Mouse (Mus musculus) neural tube, embryonic 14.5 days (tissue): Measurements from ENCODE around the gene Tspan32. TPM values are rescaled to one million over a fixed set of nuclear protein-coding genes. Genes with fewer than 3 reads are reported as not detected.

ENCODE experiments used
- ATAC-seq: fragments of 200-750 bp; cut with Nextera tagmentation; 2 replicates; pipeline ENCODE4 v1.8.0; 2017; ENCODE audit warnings: low read depth, mild to moderate bottlenecking, moderate TSS enrichment, moderate library complexity
- H3K27ac ChIP-seq: fragments of 300-500 bp; sonication (generic); 2 replicates; pipeline ENCODE4 v1.5.1; 2014; ENCODE audit warnings: low read depth, mild to moderate bottlenecking, control low read depth, low read length, moderate library complexity, mixed read lengths
- H3K27me3 ChIP-seq: fragments of 300-500 bp; sonication (generic); 2 replicates; pipeline ENCODE4 v1.6.1; 2014; ENCODE audit warnings: low read length; ENCODE audit not compliant: control insufficient read depth, insufficient read depth
- H3K36me3 ChIP-seq: fragments of 300-500 bp; sonication (generic); 2 replicates; pipeline ENCODE4 v1.6.1; 2014; ENCODE audit warnings: low read length, mixed read lengths; ENCODE audit not compliant: control insufficient read depth, insufficient read depth
- H3K4me1 ChIP-seq: fragments of 300-500 bp; sonication (generic); 2 replicates; pipeline ENCODE4 v1.6.1; 2014; ENCODE audit warnings: low read length; ENCODE audit not compliant: control insufficient read depth, insufficient read depth
- H3K4me2 ChIP-seq: fragments of 300-500 bp; sonication (generic); 2 replicates; pipeline ENCODE4 v1.6.1; 2014; ENCODE audit warnings: mild to moderate bottlenecking, low read depth, low read length, control low read depth
- H3K4me3 ChIP-seq: fragments of 300-500 bp; sonication (generic); 2 replicates; pipeline ENCODE4 v1.5.1; 2014; ENCODE audit warnings: low read depth, low read length, control low read depth, mixed read lengths
- H3K9ac ChIP-seq: fragments of 300-500 bp; sonication (generic); replicated peaks from 2 replicates; pipeline ENCODE4 v1.6.1; 2014; ENCODE audit warnings: low read depth, mild to moderate bottlenecking, control low read depth, low read length, mixed read lengths
- H3K9me3 ChIP-seq: fragments of 300-500 bp; sonication (generic); 2 replicates; pipeline ENCODE4 v1.6.1; 2016; ENCODE audit warnings: low read length; ENCODE audit not compliant: control insufficient read depth
- WGBS: fragments of 180-500 bp; shearing (Covaris S2); extraction: QIAGEN DNeasy Blood & Tissue Kit; methylation state at CpG from one replicate; pipeline ENCODE4 v1.1.7; 2014; 5-methylcytosine and 5-hydroxymethylcytosine counted together
- polyA plus RNA-seq: library from polyadenylated mRNA; unstranded; fragments of >200 nt; fragmentation: Nextera tagmentation; extraction: Ambion mirVana; gene quantifications from 2 replicates; pipeline ENCODE4 v1.2.1, GENCODE M21; 2014

Tspan32 gene
- polyA plus RNA-seq, 1 experiment from 2014 or later, result 0.62 TPM

- no peak overlapping the region for H3K9ac ChIP-seq
These were observed 62.6 kb downstream of the Tspan32 start for GRCm38 (mm10) chr7:143067469-143067868.

GRCm38 (mm10) chr7:143067897-143068296 lies 63.1 kb downstream of the Tspan32 start:
- 71% methylated on average over 3 of the region's 3 CpGs for WGBS
- no peak for ATAC-seq
- no peaks in the 10 kb centered on the region for H3K9me3 ChIP-seq
- H3K27ac ChIP-seq, result peak overlapping the region; percentile 96
- peak overlapping the region; percentile 72 for H3K9ac ChIP-seq
- peaks cover 27% of the 10 kb centered on the region for H3K36me3 ChIP-seq
- peaks cover 2% of the 10 kb centered on the region; the same call in 1 of the 2 replicates for H3K27me3 ChIP-seq
- peak overlapping the region; percentile 54; the same call in 1 of the 2 replicates for H3K4me3 ChIP-seq
- H3K4me2 ChIP-seq, result peak overlapping the region; percentile 52
- peaks cover 23% of the 10 kb centered on the region for H3K4me1 ChIP-seq

More at GRCm38 (mm10) chr7:143067469-143067868, 62.6 kb downstream of the Tspan32 start:
- Histone ChIP-seq H3K27ac (peak overlapping the region; percentile 96; the same call in 1 of the 2 replicates), H3K9me3 (no peaks in the 10 kb centered on the region), H3K4me1 (peaks cover 23% of the 10 kb centered on the region), H3K36me3 (peaks cover 32% of the 10 kb centered on the region), H3K27me3 (peaks cover 2% of the 10 kb centered on the region; the same call in 1 of the 2 replicates), H3K4me2 (peak overlapping the region; percentile 52; the same call in 1 of the 2 replicates), H3K4me3 (no peak overlapping the region)
- ATAC-seq, result no peak
- WGBS, result 40% methylated on average over 2 of the region's 2 CpGs

DNA sequence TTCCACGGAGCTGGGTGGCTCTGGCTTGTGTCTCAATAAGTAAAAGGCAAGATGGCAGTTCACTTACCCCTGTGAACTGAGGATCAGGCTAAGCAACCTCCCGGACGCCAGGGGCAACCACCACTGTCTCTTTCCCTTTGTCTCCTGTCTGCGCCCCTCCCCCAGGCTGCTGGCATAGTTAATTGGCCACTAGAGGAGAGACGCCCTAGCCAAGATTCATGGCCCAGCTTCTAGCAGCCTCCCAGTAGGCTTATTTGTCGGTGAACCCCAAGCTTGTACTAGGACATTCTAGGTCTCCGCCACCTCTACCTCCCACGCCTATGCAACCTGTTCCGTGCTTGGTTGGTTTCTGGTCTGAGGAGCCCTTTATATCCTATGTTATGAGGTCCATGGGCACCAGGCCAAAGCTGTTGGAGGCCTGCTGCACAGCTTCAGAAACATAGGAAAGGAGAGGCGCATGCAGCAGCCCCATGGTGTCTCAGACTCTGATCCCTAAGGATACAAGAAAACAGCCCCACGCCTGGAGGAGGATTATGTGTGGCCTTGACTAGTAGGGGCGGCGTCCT lies 63.6 kb downstream of the Tspan32 start:
- WGBS, result 31% methylated on average over 13 of the region's 13 CpGs
- Histone ChIP-seq H3K4me3 (peak overlapping the region; percentile 54), H3K4me1 (peaks cover 23% of the 10 kb centered on the region), H3K36me3 (peaks cover 24% of the 10 kb centered on the region), H3K9me3 (no peaks in the 10 kb centered on the region), H3K27me3 (peaks cover 2% of the 10 kb centered on the region; the same call in 1 of the 2 replicates), H3K9ac (peak overlapping the region; percentile 72), H3K27ac (peak overlapping the region; percentile 96), H3K4me2 (peak overlapping the region; percentile 52)
- no peak; the same call in 1 of the 2 replicates for ATAC-seq

DNA sequence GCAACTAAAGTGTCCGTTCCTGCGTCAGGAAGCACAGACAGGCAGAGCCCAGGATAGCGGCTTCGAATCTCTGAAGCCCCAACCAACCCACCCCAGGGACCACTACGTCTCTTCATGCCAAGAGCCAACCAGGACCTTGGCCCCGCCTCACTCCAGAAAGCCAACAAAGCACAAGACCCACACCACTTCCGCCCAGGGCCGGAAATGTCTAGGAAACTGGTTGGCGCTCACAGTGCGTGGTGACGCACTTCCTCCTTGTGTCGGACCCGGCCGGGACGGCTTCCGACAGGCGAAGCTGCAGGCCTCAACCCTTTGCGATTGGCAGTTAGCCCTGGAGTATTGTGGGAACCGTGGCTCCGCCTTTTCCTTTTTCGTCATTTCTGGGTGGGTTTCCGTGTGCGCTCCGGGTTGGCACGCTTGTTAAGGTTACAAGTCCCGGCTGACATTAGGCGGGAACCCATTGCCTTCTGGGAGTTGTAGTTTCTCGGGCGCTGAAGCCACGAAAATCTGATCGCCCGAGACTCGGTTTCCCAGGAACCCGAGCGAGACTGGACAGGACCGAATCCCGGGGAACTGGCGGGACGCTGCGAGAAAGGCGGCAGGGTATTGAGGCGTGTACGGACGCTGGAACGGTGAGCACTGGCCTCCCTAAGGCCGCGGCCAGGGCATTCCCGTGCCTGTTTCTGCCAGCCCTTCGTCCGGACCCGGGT lies 64.2 kb downstream of the Tspan32 start, which contains the start of gene Tssc4:
Tssc4 (plus strand) TSS at position 368 of the 710 bp plus-strand sequence.
- Histone ChIP-seq H3K4me2 (peak within 1 kb of the TSS; percentile 97), H3K27ac (peak within 1 kb of the TSS; percentile 96), H3K27me3 (peaks cover 2% of the 10 kb centered on the region; the same call in 1 of the 2 replicates), H3K9ac (peak within 1 kb of the TSS; percentile 82), H3K4me1 (peaks cover 23% of the 10 kb centered on the region), H3K36me3 (peaks cover 21% of the 10 kb centered on the region), H3K4me3 (peak within 1 kb of the TSS; percentile 54), H3K9me3 (no peaks in the 10 kb centered on the region)
- WGBS, result under 1% methylated on average over 51 of the region's 51 CpGs
- peak; percentile 96 for ATAC-seq

Other genes with a start within 250 kb of the Tspan32 start
- gene Th, start 73.9 kb upstream of the Tspan32 start, polyA plus RNA-seq, result 1.7 and 27.3 TPM in 2 replicates
- gene Ascl2, start 35.8 kb upstream of the Tspan32 start, polyA plus RNA-seq, result 0.46 and 0.71 TPM in 2 replicates
- 456 and 461 TPM in 2 replicates for gene Cd81, start 47.7 kb downstream of the Tspan32 start, polyA plus RNA-seq
- gene Tssc4, start 64.2 kb downstream of the Tspan32 start, polyA plus RNA-seq, result 51.5 and 71.8 TPM in 2 replicates
- 1.6 and 2.1 TPM in 2 replicates for gene Trpm5, start 89.6 kb downstream of the Tspan32 start, polyA plus RNA-seq
- 1.8 and 2.4 TPM in 2 replicates for gene Kcnq1, start 101.3 kb downstream of the Tspan32 start, polyA plus RNA-seq